Mouse (Mus musculus) C2C12 (cell line): ENCODE results near the gene Med15. TPM values are rescaled to one million over a fixed set of nuclear protein-coding genes. Genes with fewer than 3 reads are reported as not detected.
A peak's percentile ranks its signal among the peaks of the same experiment; 100 is the strongest.
"Not testable (repeated sequence)": the region's sequence is repeated elsewhere in the genome, so short reads cannot be mapped to it uniquely, and the experiment has no call there.

Source experiments
- H3K27me3 ChIP-seq: one replicate; pipeline ENCODE4 v1.6.1; 2011; ENCODE audit not compliant: control insufficient read depth, insufficient read depth, insufficient read length
- H3K36me3 ChIP-seq: one replicate; pipeline ENCODE4 v1.6.1; 2011; ENCODE audit not compliant: control insufficient read depth, insufficient read depth
- H3K4me3 ChIP-seq: one replicate; pipeline ENCODE4 v1.5.1; 2011; ENCODE audit warnings: mild to moderate bottlenecking, control low read depth; ENCODE audit not compliant: poor library complexity, insufficient read depth, severe bottlenecking
- H3K79me2 ChIP-seq: one replicate; pipeline ENCODE4 v1.6.1; 2011; ENCODE audit not compliant: control insufficient read depth, insufficient read depth
- H3K79me3 ChIP-seq: one replicate; pipeline ENCODE4 v1.6.1; 2011; ENCODE audit warnings: low read depth, control low read depth
- H3ac ChIP-seq: one replicate; pipeline ENCODE3; 2011; ENCODE audit warnings: low read depth; ENCODE audit not compliant: control insufficient read depth, insufficient read length
- CEBPB ChIP-seq: IDR thresholded peaks from one replicate; pipeline ENCODE4 v1.6.1; 2011; ENCODE audit warnings: low read depth, mild to moderate bottlenecking, control low read depth, moderate library complexity
- CTCF ChIP-seq: IDR thresholded peaks from one replicate; pipeline ENCODE4 v1.5.1; 2011; ENCODE audit not compliant: control insufficient read depth, insufficient read depth, insufficient read length
- FOSL1 ChIP-seq: IDR thresholded peaks from one replicate; pipeline ENCODE4 v1.8.0; 2011; ENCODE audit warnings: mild to moderate bottlenecking, low read length; ENCODE audit not compliant: poor library complexity, insufficient read depth, severe bottlenecking
- MAX ChIP-seq: IDR thresholded peaks from one replicate; pipeline ENCODE4 v1.6.1; 2011; ENCODE audit warnings: mild to moderate bottlenecking, control low read depth
- MYOD1 ChIP-seq: IDR thresholded peaks from one replicate; pipeline ENCODE4 v1.6.1; 2011; ENCODE audit warnings: low read depth; ENCODE audit not compliant: control insufficient read depth, insufficient read length
- MYOG ChIP-seq: IDR thresholded peaks from one replicate; pipeline ENCODE4 v1.6.1; 2011; ENCODE audit not compliant: control insufficient read depth, insufficient read length; ENCODE audit errors: extremely low read depth
- USF1 ChIP-seq: IDR thresholded peaks from one replicate; pipeline ENCODE4 v1.6.1; 2011; ENCODE audit warnings: low read depth, mild to moderate bottlenecking, control low read depth, moderate library complexity
- polyA plus RNA-seq: library from polyadenylated mRNA; unstranded; fragments of >200 nt; fragmentation: generic; extraction: Trizol; gene quantifications from one replicate; pipeline ENCODE4 v1.2.1, GENCODE M21; 2012; ENCODE audit warnings: missing spikeins

Med15 gene
- polyA plus RNA-seq, 1 experiment, result 45.9 TPM

DNA sequence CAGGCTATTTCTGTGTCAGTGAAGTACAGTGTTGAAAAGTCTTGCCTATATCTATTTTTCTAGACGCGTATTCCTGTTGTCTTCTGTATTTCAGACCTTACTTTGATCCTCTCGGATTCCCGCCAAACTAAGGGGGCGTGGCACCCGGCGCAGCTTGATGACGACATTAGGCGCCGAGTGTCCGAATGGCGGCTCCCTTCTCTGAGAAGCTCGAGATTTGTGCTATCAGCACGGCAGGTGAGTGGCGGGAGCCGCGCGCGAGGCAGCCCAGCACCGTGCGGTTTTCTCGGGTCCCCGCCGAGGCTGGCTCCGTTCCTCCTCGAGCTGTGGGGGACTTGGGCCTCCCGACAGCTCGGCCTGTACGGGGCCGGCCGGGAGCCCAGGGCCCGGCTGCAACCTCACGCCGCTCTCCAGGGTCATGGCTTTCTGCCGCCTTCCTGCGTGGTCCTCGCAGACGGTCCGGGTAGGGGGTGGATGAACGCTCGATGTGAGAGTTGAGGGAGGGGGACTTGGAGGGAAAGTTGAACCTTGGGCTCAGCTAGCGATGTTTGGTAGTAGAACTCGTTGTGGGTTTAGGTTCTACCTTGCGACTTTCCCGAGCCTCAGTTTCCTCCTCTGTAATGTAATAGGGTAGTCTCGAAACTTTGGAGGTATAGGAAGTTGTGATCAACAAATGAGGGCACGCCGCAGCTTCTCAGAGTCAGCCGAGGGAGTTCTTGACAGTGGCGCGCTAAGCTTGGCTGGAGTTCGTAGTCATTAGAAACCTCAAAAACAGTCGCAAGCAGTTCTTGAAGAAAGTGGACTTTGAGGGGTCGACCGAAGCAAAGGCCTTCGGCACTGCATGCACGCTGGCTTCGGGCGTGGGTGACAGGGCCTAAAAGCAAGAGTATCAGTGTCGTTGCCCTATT lies 113.2 kb downstream of the Med15 start, which contains the start of gene Smpd4:
Gene Smpd4 (plus strand): TSS at position 157 of the 908 bp plus-strand sequence.
- Histone ChIP-seq H3K27me3 (no peaks in the 10 kb centered on the region), H3K36me3 (peaks cover 24% of the 10 kb centered on the region), H3K4me3 (peak within 1 kb of the TSS; percentile 71), H3K79me3 (peaks cover 16% of the 10 kb centered on the region), H3ac (peak within 1 kb of the TSS; percentile 81), H3K79me2 (peaks cover 26% of the 10 kb centered on the region)
- TF ChIP-seq USF1 (no peak), MYOG (no peak), CEBPB (no peak), MAX (no peak), CTCF (no peak), FOSL1 (no peak), MYOD1 (no peak)

DNA sequence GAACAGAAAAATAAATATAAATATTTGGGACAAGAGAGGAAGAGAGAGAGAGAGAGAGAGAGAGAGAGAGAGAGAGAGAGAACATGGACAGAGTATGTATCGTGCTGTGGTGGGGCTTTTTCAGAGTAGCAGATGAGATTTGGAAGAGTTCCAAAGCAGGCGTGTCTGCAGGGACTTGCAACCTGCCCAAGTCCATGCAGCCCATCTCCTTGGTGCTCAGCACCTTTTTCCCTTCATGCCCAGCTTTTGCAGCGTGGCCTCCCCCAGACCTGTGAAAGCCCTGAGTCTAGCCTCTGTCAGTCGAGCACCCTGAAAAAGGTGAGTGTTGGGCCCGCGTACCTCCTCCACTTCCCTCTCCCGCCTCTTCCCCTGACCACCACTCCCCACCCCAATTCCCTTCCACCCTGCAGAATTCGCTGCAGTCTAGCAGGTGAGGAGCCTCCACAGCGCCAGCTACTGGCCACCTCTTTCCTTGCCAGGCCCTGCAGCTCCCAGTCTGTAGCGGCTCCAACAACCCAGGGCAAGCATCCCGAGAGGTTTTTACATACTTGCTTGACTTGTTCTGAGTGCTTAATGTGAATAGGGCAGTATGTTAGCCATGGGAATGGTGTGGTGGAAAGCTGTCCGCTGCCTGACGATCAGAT lies 114.6 kb downstream of the Med15 start:
- H3K79me2 ChIP-seq, result peaks cover 26% of the 10 kb centered on the region
- H3K36me3 ChIP-seq, result peaks cover 11% of the 10 kb centered on the region
- H3ac ChIP-seq, result no peak overlapping the region
- no peak overlapping the region for H3K4me3 ChIP-seq
- peaks cover 16% of the 10 kb centered on the region for H3K79me3 ChIP-seq
- H3K27me3 ChIP-seq, result no peaks in the 10 kb centered on the region
- no peak for TF ChIP-seq MAX
- TF ChIP-seq CEBPB, result no peak
- peak; percentile 30 for TF ChIP-seq CTCF
- TF ChIP-seq MYOG, result no peak

DNA sequence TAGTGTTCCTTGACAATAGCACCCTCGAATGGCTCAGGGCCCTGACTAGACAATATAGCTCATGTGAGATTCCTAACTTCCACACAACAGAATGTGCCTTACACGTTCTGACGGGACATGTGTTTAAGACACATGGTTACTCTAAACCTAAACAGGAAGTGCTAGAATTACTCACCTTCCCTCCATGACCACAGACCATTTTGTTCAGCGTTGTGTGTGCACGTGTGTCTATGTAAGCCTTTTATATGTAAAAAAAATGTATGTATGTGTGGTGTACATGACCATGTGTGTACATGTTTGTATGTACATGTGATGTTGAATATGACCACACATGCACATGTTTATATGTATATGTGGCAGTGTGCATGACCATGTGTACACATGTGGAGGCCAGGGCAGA lies 116.5 kb downstream of the Med15 start:
- Histone ChIP-seq H3K79me3 (peaks cover 12% of the 10 kb centered on the region), H3K79me2 (peaks cover 21% of the 10 kb centered on the region), H3K27me3 (no peaks in the 10 kb centered on the region), H3K36me3 (no peaks in the 10 kb centered on the region), H3ac (no peak overlapping the region), H3K4me3 (no peak overlapping the region)
- no peak for TF ChIP-seq CEBPB
- no peak for TF ChIP-seq FOSL1
- no peak for TF ChIP-seq MYOG
- no peak for TF ChIP-seq USF1
- no peak for TF ChIP-seq CTCF
- no peak for TF ChIP-seq MYOD1
- TF ChIP-seq MAX, result no peak

- not testable (repeated sequence) for H3K4me3 ChIP-seq, H3K36me3 ChIP-seq, H3K79me2 ChIP-seq, H3K79me3 ChIP-seq, H3ac ChIP-seq, H3K27me3 ChIP-seq
Measured at GRCm38 (mm10) chr16:17614740-17615139, 118.0 kb downstream of the Med15 start.

- Histone ChIP-seq H3K27me3 (no peaks in the 10 kb centered on the region), H3K79me3 (no peaks in the 10 kb centered on the region), H3K4me3 (no peak overlapping the region), H3K79me2 (no peaks in the 10 kb centered on the region), H3ac (no peak overlapping the region), H3K36me3 (no peaks in the 10 kb centered on the region)
- TF ChIP-seq CTCF (no peak), MYOD1 (peak; percentile 52)
Measured at GRCm38 (mm10) chr16:17611383-17611782, 121.3 kb downstream of the Med15 start.

DNA sequence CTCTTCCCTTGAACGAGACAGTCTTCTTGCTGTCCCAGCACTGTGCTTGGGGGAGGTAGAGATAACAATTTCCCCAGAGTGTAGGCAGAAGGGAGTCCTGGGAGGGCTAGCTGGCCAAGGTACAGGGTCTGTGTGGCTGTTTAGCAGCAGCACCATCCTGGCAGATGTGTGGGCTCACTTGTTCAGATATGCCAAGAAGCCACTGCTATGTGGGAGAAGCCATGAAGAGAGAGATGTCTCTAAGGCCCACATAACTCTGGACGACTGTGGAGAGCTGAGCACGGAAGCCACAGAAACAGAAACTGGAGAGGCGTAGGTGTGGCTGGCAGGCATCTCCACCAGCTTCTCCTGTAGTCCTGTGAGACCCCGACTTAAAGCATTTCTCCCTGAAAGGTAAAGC lies 127.0 kb downstream of the Med15 start:
- Histone ChIP-seq H3K4me3 (no peak overlapping the region), H3K36me3 (no peaks in the 10 kb centered on the region), H3K27me3 (no peaks in the 10 kb centered on the region), H3ac (no peak overlapping the region), H3K79me3 (no peaks in the 10 kb centered on the region), H3K79me2 (no peaks in the 10 kb centered on the region)
- TF ChIP-seq MYOG, result no peak
- TF ChIP-seq MAX, result no peak
- no peak for TF ChIP-seq CEBPB
- no peak for TF ChIP-seq FOSL1
- TF ChIP-seq USF1, result no peak
- TF ChIP-seq MYOD1, result no peak
- no peak for TF ChIP-seq CTCF
